Mouse (Mus musculus) thymus, adult 2 months (tissue): ENCODE measurements around the gene Pbx1. TPM values are rescaled to one million over a fixed set of nuclear protein-coding genes. Genes with fewer than 3 reads are reported as not detected.

ENCODE experiments used
- DNase-seq: peaks from one replicate; pipeline ENCODE4 v3.0.0; 2021
- H3K27ac ChIP-seq: fragments of 200-500 bp; 2 replicates; pipeline ENCODE4 v1.5.1; 2012; ENCODE audit warnings: low read length, control low read depth; ENCODE audit not compliant: control insufficient read depth, insufficient read depth
- H3K27me3 ChIP-seq: fragments of 200-500 bp; 2 replicates; pipeline ENCODE4 v1.6.1; 2012; ENCODE audit warnings: mild to moderate bottlenecking, low read length, moderate library complexity, mixed read lengths; ENCODE audit not compliant: control insufficient read depth, insufficient read depth
- H3K36me3 ChIP-seq: fragments of 200-500 bp; 2 replicates; pipeline ENCODE4 v1.6.1; 2012; ENCODE audit warnings: mild to moderate bottlenecking, low read length, moderate library complexity; ENCODE audit not compliant: control insufficient read depth, insufficient read depth
- H3K4me1 ChIP-seq: fragments of 200-500 bp; replicated peaks from 2 replicates; pipeline ENCODE4 v1.6.1; 2012; ENCODE audit warnings: low read length; ENCODE audit not compliant: control insufficient read depth, insufficient read depth
- H3K4me3 ChIP-seq: fragments of 200-500 bp; 2 replicates; pipeline ENCODE4 v1.5.1; 2012; ENCODE audit warnings: mild to moderate bottlenecking, low read length, control low read depth, moderate library complexity; ENCODE audit not compliant: control insufficient read depth, insufficient read depth
- CTCF ChIP-seq: fragments of 200-500 bp; IDR thresholded peaks from 2 replicates; pipeline ENCODE4 v1.5.1; 2012; ENCODE audit warnings: mild to moderate bottlenecking, control low read depth, low read length, moderate library complexity, borderline replicate concordance; ENCODE audit not compliant: control insufficient read depth, poor library complexity, insufficient read depth; ENCODE audit errors: extremely low read depth
- POLR2A ChIP-seq: fragments of 200-500 bp; IDR thresholded peaks from 2 replicates; pipeline ENCODE4 v1.6.1; 2012; ENCODE audit warnings: mild to moderate bottlenecking, low read length, control low read depth, moderate library complexity; ENCODE audit not compliant: control insufficient read depth, poor library complexity, insufficient read depth; ENCODE audit errors: extremely low read depth
- WGBS: fragments of 180-500 bp; shearing (Covaris S2); methylation state at CpG from one replicate; pipeline ENCODE4 v1.1.7; 2018; 5-methylcytosine and 5-hydroxymethylcytosine counted together
- polyA plus RNA-seq: library from polyadenylated mRNA; depleted of rRNA; stranded (reverse); fragments of >200 nt; gene quantifications from 2 replicates; pipeline ENCODE4 v1.2.3, GENCODE M21; 2012

Gene Pbx1
- polyA plus RNA-seq, 1 experiment = 13.0 TPM

- no peak for DNase-seq
- WGBS = 9% methylated on average over 7 of the region's 7 CpGs
- no peaks in the 10 kb centered on the region for H3K27me3 ChIP-seq
- no peak overlapping the region for H3K4me3 ChIP-seq
- TF ChIP-seq POLR2A (no peak), CTCF (no peak)
- no peaks in the 10 kb centered on the region for H3K4me1 ChIP-seq
- no peak overlapping the region for H3K27ac ChIP-seq
- H3K36me3 ChIP-seq = no peaks in the 10 kb centered on the region
Measured at GRCm38 (mm10) chr1:168225595-168226127, 206.4 kb downstream of the Pbx1 start.

- 95% methylated on average over 5 of the region's 5 CpGs for WGBS
- H3K4me3 ChIP-seq = no peak overlapping the region
- H3K4me1 ChIP-seq = no peaks in the 10 kb centered on the region
- no peak for DNase-seq
- TF ChIP-seq CTCF (no peak), POLR2A (no peak)
- H3K36me3 ChIP-seq = no peaks in the 10 kb centered on the region
- H3K27ac ChIP-seq = no peak overlapping the region
- no peaks in the 10 kb centered on the region for H3K27me3 ChIP-seq
Measured at GRCm38 (mm10) chr1:168224218-168224617, 207.9 kb downstream of the Pbx1 start.

- DNase-seq = no peak
- no peak for TF ChIP-seq POLR2A
- no peak for TF ChIP-seq CTCF
- Histone ChIP-seq H3K36me3 (no peaks in the 10 kb centered on the region), H3K4me3 (no peak overlapping the region), H3K4me1 (no peaks in the 10 kb centered on the region), H3K27me3 (no peaks in the 10 kb centered on the region), H3K27ac (no peak overlapping the region)
- WGBS = 94% methylated on average over 7 of the region's 7 CpGs
Measured at GRCm38 (mm10) chr1:168222794-168223193, 209.3 kb downstream of the Pbx1 start.

- Histone ChIP-seq H3K4me1 (no peaks in the 10 kb centered on the region), H3K4me3 (no peak overlapping the region), H3K27ac (no peak overlapping the region), H3K36me3 (no peaks in the 10 kb centered on the region), H3K27me3 (no peaks in the 10 kb centered on the region)
- DNase-seq = no peak
- 67% methylated on average over 14 of the region's 14 CpGs for WGBS
- TF ChIP-seq POLR2A = no peak
- no peak for TF ChIP-seq CTCF
Measured at GRCm38 (mm10) chr1:168221071-168221521, 211.0 kb downstream of the Pbx1 start.

GRCm38 (mm10) chr1:168215896-168216747 is 215.9 kb downstream of the Pbx1 start:
- TF ChIP-seq CTCF = no peak
- no peak for TF ChIP-seq POLR2A
- Histone ChIP-seq H3K27ac (0 out of 2 replicates have a peak overlapping the region, but pooled peaks have one; percentile 18), H3K36me3 (no peaks in the 10 kb centered on the region), H3K4me3 (no peak overlapping the region), H3K4me1 (no peaks in the 10 kb centered on the region), H3K27me3 (no peaks in the 10 kb centered on the region)
- no peak for DNase-seq
- 88% methylated on average over 17 of the region's 17 CpGs for WGBS

- DNase-seq = no peak
- Histone ChIP-seq H3K36me3 (no peaks in the 10 kb centered on the region), H3K27me3 (no peaks in the 10 kb centered on the region), H3K27ac (no peak overlapping the region), H3K4me1 (no peaks in the 10 kb centered on the region), H3K4me3 (no peak overlapping the region)
- WGBS = 91% methylated on average over 6 of the region's 6 CpGs
- TF ChIP-seq CTCF (no peak), POLR2A (no peak)
Measured at GRCm38 (mm10) chr1:168215468-168215867, 216.6 kb downstream of the Pbx1 start.
